Mouse (Mus musculus) bone marrow macrophage, adult 2 months (primary cell): Measurements from ENCODE around the gene Frat2.

Experiments
- CTCF ChIP-seq: IDR thresholded peaks from 2 replicates; pipeline ENCODE4 v1.5.1; 2012; ENCODE audit warnings: low read depth, mild to moderate bottlenecking, low read length, moderate library complexity
- POLR2A ChIP-seq: IDR thresholded peaks from 2 replicates; pipeline ENCODE4 v1.6.1; 2012; ENCODE audit warnings: mild to moderate bottlenecking, low read depth, low read length, borderline replicate concordance

- no peak for TF ChIP-seq CTCF
- TF ChIP-seq POLR2A = no peak
Observed at GRCm38 (mm10) chr19:41824950-41825349, 23.0 kb downstream of the Frat2 start.
